Mouse (Mus musculus) gonadal fat pad, adult 2 months (tissue): Measurements from ENCODE around the gene Ccdc40. TPM values are rescaled to one million over a fixed set of nuclear protein-coding genes. Genes with fewer than 3 reads are reported as not detected.
A peak's percentile ranks its signal among the peaks of the same experiment; 100 is the strongest.
"Not testable (repeated sequence)": the region's sequence is repeated elsewhere in the genome, so short reads cannot be mapped to it uniquely, and the experiment has no call there.

ENCODE experiments used
- DNase-seq: peaks from one replicate; pipeline ENCODE4 v3.0.0-alpha.2; 2012; ENCODE audit warnings: low read depth
- polyA plus RNA-seq: library from polyadenylated mRNA; depleted of rRNA; stranded (reverse); fragments of >200 nt; gene quantifications from 2 replicates; pipeline ENCODE4 v1.2.3, GENCODE M21; 2012; rRNA removed

The Ccdc40 gene
- polyA plus RNA-seq, 1 experiment = 2.0 TPM

- DNase-seq = no peak
These were observed 57.6 kb downstream of the Ccdc40 start for GRCm38 (mm10) chr11:119285791-119286527.

- DNase-seq = no peak
These were observed 59.0 kb downstream of the Ccdc40 start for GRCm38 (mm10) chr11:119287207-119287992.

GRCm38 (mm10) chr11:119292861-119293260, 64.5 kb downstream of the Ccdc40 start:
- DNase-seq = not testable (repeated sequence)

- no peak for DNase-seq
These were observed 69.6 kb downstream of the Ccdc40 start for GRCm38 (mm10) chr11:119297996-119298395.

GRCm38 (mm10) chr11:119298917-119299316, 70.5 kb downstream of the Ccdc40 start:
- no peak for DNase-seq

GRCm38 (mm10) chr11:119299391-119300245, 71.2 kb downstream of the Ccdc40 start, which contains the start of gene Eif4a3:
Eif4a3 (minus strand) TSS chr11:119300089.
- peak; percentile 64 for DNase-seq

- no peak for DNase-seq
These were observed 72.0 kb downstream of the Ccdc40 start for GRCm38 (mm10) chr11:119300246-119300935.

- DNase-seq = no peak
These were observed 72.6 kb downstream of the Ccdc40 start for GRCm38 (mm10) chr11:119300986-119301385.

- no peak for DNase-seq
These were observed 76.7 kb downstream of the Ccdc40 start for GRCm38 (mm10) chr11:119304904-119305712.

GRCm38 (mm10) chr11:119306762-119307657, 78.6 kb downstream of the Ccdc40 start:
- peak; percentile 73 for DNase-seq

- no peak for DNase-seq
These were observed 79.2 kb downstream of the Ccdc40 start, which contains the start of gene Card14 for GRCm38 (mm10) chr11:119307658-119307867. Card14 (plus strand) TSS chr11:119307768.

- DNase-seq = no peak
These were observed 79.5 kb downstream of the Ccdc40 start for GRCm38 (mm10) chr11:119307916-119308315.

- no peak for DNase-seq
These were observed 82.2 kb downstream of the Ccdc40 start for GRCm38 (mm10) chr11:119310621-119311020.

GRCm38 (mm10) chr11:119314252-119314936, 86.0 kb downstream of the Ccdc40 start:
- no peak for DNase-seq

Other genes starting within 250 kb of the Ccdc40 start
- 0.08 and 0.20 TPM in 2 replicates for gene Enpp7, start 240.4 kb upstream of the Ccdc40 start, polyA plus RNA-seq
- gene Cbx2, start 205.6 kb upstream of the Ccdc40 start, polyA plus RNA-seq = 2.9 TPM in 2 replicates
- 3.8 and 5.0 TPM in 2 replicates for gene Cbx8, start 187.6 kb upstream of the Ccdc40 start, polyA plus RNA-seq
- gene Cbx4, start 142.4 kb upstream of the Ccdc40 start, polyA plus RNA-seq = 13.2 and 13.3 TPM in 2 replicates
- 10.5 and 10.6 TPM in 2 replicates for gene Tbc1d16, start 73 bp upstream of the Ccdc40 start, polyA plus RNA-seq
- gene Gaa, start 39.3 kb downstream of the Ccdc40 start, polyA plus RNA-seq = 161 and 193 TPM in 2 replicates
- 104 and 113 TPM in 2 replicates for gene Eif4a3, start 71.5 kb downstream of the Ccdc40 start, polyA plus RNA-seq
- 2.3 and 3.0 TPM in 2 replicates for gene Card14, start 79.2 kb downstream of the Ccdc40 start, polyA plus RNA-seq
- 33.4 and 34.8 TPM in 2 replicates for gene Sgsh, start 127.0 kb downstream of the Ccdc40 start, polyA plus RNA-seq
- gene Slc26a11, start 127.0 kb downstream of the Ccdc40 start, polyA plus RNA-seq = 19.6 and 21.2 TPM in 2 replicates
- gene Rnf213, start 164.5 kb downstream of the Ccdc40 start, polyA plus RNA-seq = 21.2 and 24.2 TPM in 2 replicates